11 mouse cellular contexts compared by ENCODE assay signal in the genomic region with DNA sequence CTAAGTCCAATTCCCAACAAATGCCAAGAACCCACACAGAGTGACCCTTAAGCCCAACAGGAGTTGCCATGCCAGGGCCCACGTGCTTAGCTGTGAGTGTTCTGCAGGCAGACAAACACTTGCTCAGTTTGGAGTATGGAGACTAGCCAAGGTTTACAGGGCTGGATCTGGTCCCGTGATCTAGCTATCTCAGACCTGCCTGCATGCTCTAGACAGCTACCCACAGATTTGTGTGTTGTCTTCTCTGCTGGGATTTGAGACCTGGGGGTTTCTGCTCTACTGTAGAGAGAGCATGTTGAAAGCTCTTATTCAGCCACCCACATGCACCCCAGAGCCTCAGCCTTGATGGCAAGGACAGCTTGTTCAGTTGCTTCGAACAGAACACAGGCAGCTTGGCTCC. TPM values are rescaled to one million over a fixed set of nuclear protein-coding genes. Genes with fewer than 3 reads are reported as not detected.
DNase-seq lines count a peak whose midpoint lies in the region; ATAC-seq and TF ChIP-seq lines count a peak whose summit lies in the region.
"Had no signal": no experiment of that assay in that cellular context is flagged by ENCODE, and none has a peak within 500 bp of the region (broad histone marks: within the 10 kb centered on the region; RNA-seq: fewer than 3 reads in every experiment).

No protein-coding gene starts in this region.

- no peaks in the 10 kb centered on the region for H3K36me3 ChIP-seq in stomach, postnatal 0 days (ENCODE audit: control insufficient read depth, insufficient read depth, low read length)
- H3K36me3 ChIP-seq: embryonic facial prominence, embryonic 13.5 days; G1E; limb, embryonic 12.5 days had no signal

- ATAC-seq in stomach, postnatal 0 days (ENCODE audit: low FRiP score, low TSS enrichment), result no peak
- no peak for ATAC-seq in CD4-positive, CD25-positive, alpha-beta regulatory T cell, adult 4 months

- H3K4me1 ChIP-seq in stomach, postnatal 0 days (replicated peaks; ENCODE audit: control insufficient read depth, insufficient read depth), result peaks cover 4% of the 10 kb centered on the region; the same call in 1 of the 2 replicates

- no peak overlapping the region for H3K4me3 ChIP-seq in stomach, postnatal 0 days (ENCODE audit: low read depth, low read length)
- H3K4me3 ChIP-seq: embryonic facial prominence, embryonic 13.5 days; limb, embryonic 12.5 days had no signal

- no peak for TF ChIP-seq EP300 in stomach, postnatal 0 days (optimal IDR thresholded peaks at IDR 0.05)

- WGBS in stomach, postnatal 0 days, result 35% methylated on average over 3 of the region's 3 CpGs

- H3K4me2 ChIP-seq in stomach, postnatal 0 days (replicated peaks; ENCODE audit: low read depth), result no peak overlapping the region
- H3K4me2 ChIP-seq: embryonic facial prominence, embryonic 13.5 days; limb, embryonic 12.5 days had no signal

- no peak overlapping the region for H3K27ac ChIP-seq in stomach, postnatal 0 days (replicated peaks)
- H3K27ac ChIP-seq: embryonic facial prominence, embryonic 13.5 days; limb, embryonic 12.5 days had no signal

- DNase-seq in frontal cortex, adult 2 months (ENCODE audit: extremely low spot score in 1 of 2, low spot score in 1 of 2), result peak; percentile 56 to 59
- DNase-seq in frontal cortex, postnatal 10 days (ENCODE audit: low spot score in 2 of 2), result no peak
- DNase-seq in right cerebral cortex, adult 2 months (ENCODE audit: low spot score in 2 of 2), result peak; percentile 55 to 66
- DNase-seq in right cerebral cortex, postnatal 14 days, result no peak
- peak; percentile 69 to 71 for DNase-seq in layer of hippocampus, postnatal 10 days (ENCODE audit: low spot score in 2 of 2)
- peak; percentile 42 for DNase-seq in stomach, postnatal 0 days (ENCODE audit: low spot score)
- DNase-seq in embryo, embryonic 9.5 days (ENCODE audit: extremely low spot score), result no peak

- H3K9ac ChIP-seq in stomach, postnatal 0 days (ENCODE audit: low read length), result no peak overlapping the region
- H3K9ac ChIP-seq: embryonic facial prominence, embryonic 13.5 days; limb, embryonic 12.5 days had no signal

- H3K27me3 ChIP-seq in stomach, postnatal 0 days (ENCODE audit: control insufficient read depth, insufficient read depth, low read length), result no peaks in the 10 kb centered on the region
- H3K27me3 ChIP-seq: embryonic facial prominence, embryonic 13.5 days; limb, embryonic 12.5 days had no signal

- H3K9me3 ChIP-seq in stomach, postnatal 0 days (ENCODE audit: control insufficient read depth, low read length), result no peaks in the 10 kb centered on the region
- H3K9me3 ChIP-seq: embryonic facial prominence, embryonic 13.5 days; G1E; limb, embryonic 12.5 days had no signal

- no peak for TF ChIP-seq CTCF in stomach, postnatal 0 days (IDR thresholded peaks at IDR 0.05; ENCODE audit: low read depth)

RNA-seq across cellular contexts. Expression of a gene that starts 45.3 kb away (rescaled TPM):
- 285 and 316 TPM in 2 replicates for polyA plus RNA-seq in frontal cortex, adult 2 months (2012; rRNA removed)
- total RNA-seq in layer of hippocampus, postnatal 10 days (2021), result 100 to 1,000 TPM; 303 to 334 TPM
- polyA plus RNA-seq in stomach, postnatal 0 days (2015; fragmentation: Nextera tagmentation; extraction: Ambion mirVana), result 32.9 and 39.5 TPM in 2 replicates
- 1 to 10 TPM in 1 of 2 experiments, under 1 TPM in 1; 0.76 to 1.0 TPM for polyA plus RNA-seq in CD4-positive, CD25-positive, alpha-beta regulatory T cell, adult 4 months (2017; shearing (Covaris generic))

Comparison
In these comparisons a context has a peak if more than half of its experiments do, and no peak if none do; other contexts are left out.
1. DNase-seq: peak in frontal cortex, adult 2 months (2 of 2), right cerebral cortex, adult 2 months (2 of 2), layer of hippocampus, postnatal 10 days (2 of 2) and stomach, postnatal 0 days (single experiment); none in frontal cortex, postnatal 10 days (0 of 2), right cerebral cortex, postnatal 14 days (single experiment) and embryo, embryonic 9.5 days (single experiment).
2. RNA of a gene that starts 45.3 kb away (polyA plus RNA-seq): 285 to 316 TPM in frontal cortex, adult 2 months and 32.9 to 39.5 TPM in stomach, postnatal 0 days; 0.76 to 1.0 TPM in CD4-positive, CD25-positive, alpha-beta regulatory T cell, adult 4 months; every median in the first group is over 10 times any median in the second.